Mouse (Mus musculus): ENCODE results near the gene Dact3. TPM values are rescaled to one million over a fixed set of nuclear protein-coding genes. Genes with fewer than 3 reads are reported as not detected.

The Dact3 gene
- polyA plus RNA-seq (2011; ENCODE audit: insufficient read depth, insufficient read length, low replicate concordance, missing spikeins): 0.54 and 1.7 TPM in 2 replicates

DNA sequence AGATGAGACGGTGACA, at the start of gene Dact3:
Dact3 (plus strand) TSS at position 8 of the 16 bp plus-strand sequence.
- Histone ChIP-seq H3K27ac (ENCODE audit: control insufficient read depth, insufficient read depth, low read depth, low read length, poor library complexity) (no peak within 1 kb of the TSS; the same call in 1 of the 2 replicates), H3K4me1 (ENCODE audit: control insufficient read depth, insufficient read depth, low read length) (peaks cover 2% of the 10 kb centered on the region), H3K4me3 (replicated peaks; ENCODE audit: control insufficient read depth, low read depth, low read length) (peak within 1 kb of the TSS; percentile 51)
- no peak for TF ChIP-seq POLR2A (IDR thresholded peaks at IDR 0.05; ENCODE audit: borderline replicate concordance, control insufficient read depth, low read depth, low read length)
- no peak for TF ChIP-seq CTCF (IDR thresholded peaks at IDR 0.05; ENCODE audit: control insufficient read depth, insufficient read depth, low read length)
- 0% methylated on average over 1 of the region's 1 CpGs for WGBS

DNA sequence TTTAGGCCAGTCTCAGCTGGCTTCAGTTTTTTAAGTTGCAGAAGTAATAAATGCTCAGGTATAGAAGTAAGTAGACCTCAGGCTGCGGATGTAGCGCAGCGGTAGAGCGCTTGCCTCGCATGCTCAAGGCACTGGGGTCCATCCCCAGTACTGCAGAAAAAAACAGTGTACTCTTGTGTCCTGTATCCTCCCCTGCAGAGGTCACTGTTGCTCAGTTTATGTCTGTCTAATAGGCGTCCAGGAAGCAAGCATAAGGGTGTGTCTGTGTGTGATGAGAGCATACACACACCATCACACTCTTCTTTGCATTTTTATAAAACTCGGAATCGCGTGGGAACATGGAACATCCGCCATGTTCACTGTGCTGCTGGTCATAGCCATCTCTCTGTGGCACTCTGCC, 49.3 kb upstream of the Dact3 start:
- peak; percentile 41 for TF ChIP-seq CTCF (IDR thresholded peaks at IDR 0.05; ENCODE audit: control insufficient read depth, insufficient read depth, low read length)
- no peak for TF ChIP-seq POLR2A (IDR thresholded peaks at IDR 0.05; ENCODE audit: borderline replicate concordance, control insufficient read depth, low read depth, low read length)
- no peak overlapping the region for H3K4me3 ChIP-seq (replicated peaks; ENCODE audit: control insufficient read depth, low read depth, low read length)
- 68% methylated on average over 10 of the region's 10 CpGs for WGBS
- no peak overlapping the region for H3K27ac ChIP-seq (ENCODE audit: control insufficient read depth, insufficient read depth, low read depth, low read length, poor library complexity)
- peaks cover 11% of the 10 kb centered on the region for H3K4me1 ChIP-seq (ENCODE audit: control insufficient read depth, insufficient read depth, low read length)

DNA sequence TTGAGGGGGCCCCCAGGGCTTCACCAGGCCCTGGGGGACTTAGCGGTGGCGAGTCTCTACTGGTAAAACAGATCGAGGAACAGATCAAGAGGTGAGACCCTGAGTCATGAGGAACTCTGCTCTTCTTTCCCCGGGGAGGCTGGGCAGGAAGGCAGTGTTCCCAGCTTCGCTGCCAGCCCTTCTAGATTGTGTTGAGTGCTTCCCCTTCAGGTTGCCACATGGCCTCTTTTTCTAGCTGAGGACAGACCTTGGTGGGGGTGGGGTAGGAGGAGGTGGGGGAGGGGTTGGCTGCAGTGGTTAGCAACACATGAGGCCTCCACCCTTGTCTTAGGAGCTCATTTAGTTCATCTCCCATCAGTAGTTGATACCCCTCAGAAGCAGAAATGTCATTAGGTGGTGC, 48.5 kb upstream of the Dact3 start:
- peaks cover 9% of the 10 kb centered on the region for H3K4me1 ChIP-seq (ENCODE audit: control insufficient read depth, insufficient read depth, low read length)
- no peak overlapping the region for H3K27ac ChIP-seq (ENCODE audit: control insufficient read depth, insufficient read depth, low read depth, low read length, poor library complexity)
- 18% methylated on average over 5 of the region's 5 CpGs for WGBS
- H3K4me3 ChIP-seq (replicated peaks; ENCODE audit: control insufficient read depth, low read depth, low read length): no peak overlapping the region
- no peak for TF ChIP-seq POLR2A (IDR thresholded peaks at IDR 0.05; ENCODE audit: borderline replicate concordance, control insufficient read depth, low read depth, low read length)
- TF ChIP-seq CTCF (IDR thresholded peaks at IDR 0.05; ENCODE audit: control insufficient read depth, insufficient read depth, low read length): no peak

DNA sequence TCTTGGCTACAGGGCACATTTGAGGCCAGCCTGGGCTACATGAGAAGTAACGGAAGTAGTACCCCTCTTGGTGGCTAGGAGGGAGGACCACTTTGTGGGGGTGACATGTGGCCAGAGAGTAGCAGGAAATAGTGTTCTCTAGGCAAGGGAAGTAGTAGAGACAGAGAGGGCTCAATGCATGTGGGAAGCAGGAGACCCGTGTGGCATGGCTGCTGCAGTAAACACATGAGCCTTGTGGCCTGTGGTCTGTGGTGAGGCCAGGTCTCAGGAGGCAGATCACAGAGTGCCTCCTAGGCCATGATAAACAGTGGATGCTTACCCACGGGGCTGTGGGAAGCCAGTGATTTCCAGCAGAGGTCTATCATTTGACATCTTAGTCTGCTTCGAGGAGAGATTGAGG, 47.8 kb upstream of the Dact3 start:
- TF ChIP-seq CTCF (IDR thresholded peaks at IDR 0.05; ENCODE audit: control insufficient read depth, insufficient read depth, low read length) (no peak), POLR2A (IDR thresholded peaks at IDR 0.05; ENCODE audit: borderline replicate concordance, control insufficient read depth, low read depth, low read length) (no peak)
- H3K4me1 ChIP-seq (ENCODE audit: control insufficient read depth, insufficient read depth, low read length): peaks cover 9% of the 10 kb centered on the region
- H3K4me3 ChIP-seq (replicated peaks; ENCODE audit: control insufficient read depth, low read depth, low read length): no peak overlapping the region
- WGBS: 20% methylated on average over 4 of the region's 4 CpGs
- H3K27ac ChIP-seq (ENCODE audit: control insufficient read depth, insufficient read depth, low read depth, low read length, poor library complexity): no peak overlapping the region

DNA sequence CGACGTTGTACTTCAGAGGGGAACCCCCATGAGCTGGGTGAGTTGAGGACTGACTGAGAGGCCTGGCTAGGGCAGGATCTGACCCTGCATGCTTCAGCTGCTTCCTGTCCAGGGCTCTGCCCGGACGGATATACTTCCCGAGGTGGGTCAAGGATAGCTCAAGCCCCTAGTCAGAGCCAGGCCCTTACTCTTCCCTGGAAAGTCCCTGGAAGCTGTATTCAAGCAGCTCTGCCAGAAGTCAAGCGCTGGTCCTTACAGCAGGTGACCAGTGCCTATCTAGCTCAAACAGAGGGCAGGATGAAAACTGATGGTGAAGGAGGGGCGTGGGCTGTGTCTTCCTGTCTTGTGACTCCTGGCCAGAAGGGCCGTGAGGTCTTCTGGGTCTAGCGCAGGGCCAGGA, 44.7 kb upstream of the Dact3 start:
- Histone ChIP-seq H3K27ac (ENCODE audit: control insufficient read depth, insufficient read depth, low read depth, low read length, poor library complexity) (no peak overlapping the region), H3K4me3 (replicated peaks; ENCODE audit: control insufficient read depth, low read depth, low read length) (no peak overlapping the region), H3K4me1 (ENCODE audit: control insufficient read depth, insufficient read depth, low read length) (peaks cover 9% of the 10 kb centered on the region)
- TF ChIP-seq CTCF (IDR thresholded peaks at IDR 0.05; ENCODE audit: control insufficient read depth, insufficient read depth, low read length) (no peak), POLR2A (IDR thresholded peaks at IDR 0.05; ENCODE audit: borderline replicate concordance, control insufficient read depth, low read depth, low read length) (no peak)
- 85% methylated on average over 9 of the region's 9 CpGs for whole genome bisulfite sequencing

DNA sequence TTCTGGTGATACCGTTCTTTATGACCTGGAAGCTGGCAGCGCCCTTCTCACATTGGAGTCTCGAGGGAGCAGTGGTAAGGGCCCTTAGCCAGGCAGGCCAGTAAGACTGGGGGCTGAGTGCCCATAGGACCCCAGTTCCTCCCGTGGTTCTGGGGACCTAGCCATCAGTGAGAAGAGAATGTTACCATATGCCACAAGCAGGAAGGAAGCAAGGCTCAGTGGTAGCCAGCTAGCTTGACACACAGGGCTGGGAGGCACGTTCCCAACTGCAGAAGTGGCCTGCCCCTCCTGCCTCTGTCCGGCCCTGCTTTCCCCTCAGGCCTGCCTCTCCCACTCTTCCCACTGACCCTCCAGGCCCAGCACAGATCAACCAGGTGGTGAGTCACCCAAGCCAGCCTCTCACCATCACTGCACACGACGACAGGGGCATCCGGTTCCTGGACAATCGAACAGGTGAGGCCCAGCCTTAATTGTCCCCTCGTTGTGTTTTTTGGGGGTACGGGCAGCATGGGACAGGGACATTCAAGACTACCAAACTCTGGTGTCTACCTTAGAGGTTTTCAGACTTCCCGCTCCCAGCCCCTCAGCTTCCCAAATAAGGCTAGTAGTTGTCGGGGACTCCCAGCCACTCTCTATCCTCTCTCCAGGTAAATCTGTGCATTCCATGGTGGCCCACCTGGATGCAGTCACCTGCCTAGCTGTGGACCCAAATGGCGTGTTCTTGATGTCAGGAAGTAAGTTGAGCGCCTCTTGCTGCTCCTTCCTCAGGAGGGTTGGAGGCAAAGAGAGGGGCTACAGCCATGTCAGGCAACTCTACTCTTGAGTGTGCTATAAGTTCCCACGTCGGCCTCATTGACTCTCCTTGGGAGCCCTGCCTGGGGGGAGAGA, 37.0 kb upstream of the Dact3 start:
- TF ChIP-seq CTCF (IDR thresholded peaks at IDR 0.05; ENCODE audit: control insufficient read depth, insufficient read depth, low read length) (no peak), POLR2A (IDR thresholded peaks at IDR 0.05; ENCODE audit: borderline replicate concordance, control insufficient read depth, low read depth, low read length) (peak; percentile 23; the same call in 1 of the 2 replicates)
- peak overlapping the region; percentile 2 for H3K27ac ChIP-seq (ENCODE audit: control insufficient read depth, insufficient read depth, low read depth, low read length, poor library complexity)
- H3K4me1 ChIP-seq (ENCODE audit: control insufficient read depth, insufficient read depth, low read length): peaks cover 13% of the 10 kb centered on the region
- 66% methylated on average over 18 of the region's 18 CpGs for WGBS
- peak overlapping the region; percentile 19 for H3K4me3 ChIP-seq (replicated peaks; ENCODE audit: control insufficient read depth, low read depth, low read length)

DNA sequence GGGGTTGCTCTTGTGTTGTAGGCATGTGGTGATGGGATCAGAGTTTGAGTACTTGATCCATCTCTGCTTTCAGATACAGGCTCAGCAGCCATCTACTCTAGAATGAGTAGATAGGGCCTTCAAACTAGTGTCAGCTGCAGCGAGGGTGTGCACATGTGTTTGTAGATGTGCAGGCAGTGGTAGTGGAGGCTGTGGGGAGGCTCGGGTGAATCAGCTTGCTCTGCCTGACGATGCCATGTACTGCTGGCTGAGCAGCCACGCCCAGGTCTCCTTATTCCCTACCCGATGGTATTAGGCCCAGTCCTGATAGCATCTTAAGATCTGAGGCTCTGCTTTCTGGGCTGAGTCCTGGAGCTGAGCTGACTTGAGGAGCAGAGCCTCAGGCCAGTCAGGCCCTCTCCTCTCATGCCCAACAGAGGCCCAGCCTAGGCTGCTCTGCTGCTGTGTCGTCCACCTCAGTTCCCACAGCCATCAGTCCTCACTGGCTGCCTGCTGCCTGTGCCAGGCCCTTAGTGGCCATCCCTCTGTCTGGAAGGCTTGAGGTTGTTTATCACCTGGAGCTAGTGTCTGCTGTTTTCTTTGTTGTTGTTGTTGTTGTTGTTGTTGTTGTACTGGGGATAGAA, 36.2 kb upstream of the Dact3 start:
- WGBS: 69% methylated on average over 6 of the region's 6 CpGs
- Histone ChIP-seq H3K27ac (ENCODE audit: control insufficient read depth, insufficient read depth, low read depth, low read length, poor library complexity) (no peak overlapping the region), H3K4me3 (replicated peaks; ENCODE audit: control insufficient read depth, low read depth, low read length) (no peak overlapping the region), H3K4me1 (ENCODE audit: control insufficient read depth, insufficient read depth, low read length) (peaks cover 13% of the 10 kb centered on the region)
- TF ChIP-seq CTCF (IDR thresholded peaks at IDR 0.05; ENCODE audit: control insufficient read depth, insufficient read depth, low read length) (no peak), POLR2A (IDR thresholded peaks at IDR 0.05; ENCODE audit: borderline replicate concordance, control insufficient read depth, low read depth, low read length) (no peak)

DNA sequence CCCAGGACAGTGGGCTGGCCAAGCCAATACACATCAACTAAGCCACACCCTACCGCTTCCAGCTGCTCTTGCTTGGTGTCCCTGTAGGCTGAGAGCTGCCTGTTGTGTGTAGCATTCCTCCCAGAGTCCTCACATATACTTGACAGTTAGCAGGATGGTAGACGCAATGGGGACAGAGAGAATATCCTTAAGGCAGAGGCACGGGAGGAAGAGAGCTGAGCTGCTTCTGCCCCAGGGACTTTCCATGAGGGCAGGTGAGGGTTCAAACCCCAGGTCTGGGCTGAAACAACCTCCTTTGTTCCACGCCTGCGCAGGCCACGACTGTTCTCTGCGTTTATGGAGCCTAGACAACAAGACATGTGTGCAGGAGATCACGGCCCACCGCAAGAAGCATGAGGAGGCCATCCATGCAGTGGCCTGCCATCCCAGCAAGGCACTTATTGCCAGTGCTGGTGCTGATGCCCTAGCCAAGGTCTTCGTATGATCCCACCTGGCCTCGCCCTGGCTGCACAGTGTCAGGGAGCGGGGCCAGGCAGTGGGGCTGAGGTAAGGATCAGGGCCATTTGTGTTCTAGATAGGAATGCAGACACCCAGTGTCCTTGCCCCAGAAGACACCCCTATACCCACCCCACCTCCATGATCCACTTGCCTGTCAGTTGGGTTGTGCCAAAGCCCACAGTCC, 35.5 kb upstream of the Dact3 start:
- Histone ChIP-seq H3K4me3 (replicated peaks; ENCODE audit: control insufficient read depth, low read depth, low read length) (no peak overlapping the region), H3K27ac (ENCODE audit: control insufficient read depth, insufficient read depth, low read depth, low read length, poor library complexity) (no peak overlapping the region), H3K4me1 (ENCODE audit: control insufficient read depth, insufficient read depth, low read length) (peaks cover 13% of the 10 kb centered on the region)
- TF ChIP-seq CTCF (IDR thresholded peaks at IDR 0.05; ENCODE audit: control insufficient read depth, insufficient read depth, low read length) (no peak; the same call in 1 of the 2 replicates), POLR2A (IDR thresholded peaks at IDR 0.05; ENCODE audit: borderline replicate concordance, control insufficient read depth, low read depth, low read length) (no peak)
- 89% methylated on average over 12 of the region's 12 CpGs for WGBS

Measured in bone marrow, adult 2 months (tissue).